Mouse (Mus musculus): Measurements from ENCODE around the gene Lrrc3c. TPM values are rescaled to one million over a fixed set of nuclear protein-coding genes. Genes with fewer than 3 reads are reported as not detected.

The Lrrc3c gene
- polyA plus RNA-seq, 1 experiment from 2014 or later: not detected

- H3K4me1 ChIP-seq: peaks cover 12% of the 10 kb centered on the region
- no peak overlapping the region for H3K4me3 ChIP-seq
- H3K9ac ChIP-seq (replicated peaks): no peak overlapping the region
- H3K4me2 ChIP-seq (replicated peaks): no peak overlapping the region
- H3K9me3 ChIP-seq: no peaks in the 10 kb centered on the region
- no peak for ATAC-seq (replicated peaks)
- H3K27me3 ChIP-seq: no peaks in the 10 kb centered on the region
- WGBS: 64% methylated on average over 16 of the region's 16 CpGs
- peaks cover 25% of the 10 kb centered on the region for H3K36me3 ChIP-seq
- no peak overlapping the region for H3K27ac ChIP-seq (replicated peaks)
Observed at GRCm38 (mm10) chr11:98580301-98581121, 17.6 kb upstream of the Lrrc3c start.

- H3K4me3 ChIP-seq: no peak overlapping the region
- 66% methylated on average over 17 of the region's 17 CpGs for WGBS
- no peak overlapping the region for H3K27ac ChIP-seq (replicated peaks)
- H3K36me3 ChIP-seq: peaks cover 25% of the 10 kb centered on the region
- peaks cover 22% of the 10 kb centered on the region for H3K4me1 ChIP-seq
- H3K27me3 ChIP-seq: no peaks in the 10 kb centered on the region
- H3K9me3 ChIP-seq: no peaks in the 10 kb centered on the region
- no peak for ATAC-seq (replicated peaks)
- H3K9ac ChIP-seq (replicated peaks): no peak overlapping the region
- H3K4me2 ChIP-seq (replicated peaks): no peak overlapping the region
Observed at GRCm38 (mm10) chr11:98581286-98582029, 16.6 kb upstream of the Lrrc3c start.

GRCm38 (mm10) chr11:98582030-98582388 is 16.1 kb upstream of the Lrrc3c start:
- H3K36me3 ChIP-seq: peaks cover 25% of the 10 kb centered on the region
- H3K27me3 ChIP-seq: no peaks in the 10 kb centered on the region
- no peak overlapping the region for H3K4me3 ChIP-seq
- H3K4me1 ChIP-seq: peaks cover 24% of the 10 kb centered on the region
- H3K27ac ChIP-seq (replicated peaks): no peak overlapping the region
- WGBS: 85% methylated on average over 8 of the region's 8 CpGs
- H3K9me3 ChIP-seq: no peaks in the 10 kb centered on the region
- no peak for ATAC-seq (replicated peaks)
- H3K9ac ChIP-seq (replicated peaks): no peak overlapping the region
- no peak overlapping the region for H3K4me2 ChIP-seq (replicated peaks)

- Histone ChIP-seq H3K4me1 (peaks cover 29% of the 10 kb centered on the region), H3K4me3 (no peak overlapping the region), H3K27me3 (no peaks in the 10 kb centered on the region), H3K27ac (replicated peaks) (no peak overlapping the region), H3K36me3 (peaks cover 25% of the 10 kb centered on the region), H3K9ac (replicated peaks) (no peak overlapping the region), H3K9me3 (no peaks in the 10 kb centered on the region), H3K4me2 (replicated peaks) (no peak overlapping the region)
- no peak for ATAC-seq (replicated peaks)
- WGBS: 90% methylated on average over 12 of the region's 12 CpGs
Observed at GRCm38 (mm10) chr11:98582551-98583264, 15.4 kb upstream of the Lrrc3c start.

GRCm38 (mm10) chr11:98583265-98583552 is 14.9 kb upstream of the Lrrc3c start:
- Histone ChIP-seq H3K4me3 (no peak overlapping the region), H3K27me3 (no peaks in the 10 kb centered on the region), H3K4me1 (peaks cover 34% of the 10 kb centered on the region), H3K36me3 (peaks cover 25% of the 10 kb centered on the region), H3K9me3 (no peaks in the 10 kb centered on the region), H3K9ac (replicated peaks) (no peak overlapping the region), H3K4me2 (replicated peaks) (no peak overlapping the region), H3K27ac (replicated peaks) (no peak overlapping the region)
- WGBS: 89% methylated on average over 3 of the region's 3 CpGs
- ATAC-seq (replicated peaks): no peak

GRCm38 (mm10) chr11:98583571-98583970 is 14.5 kb upstream of the Lrrc3c start:
- no peak overlapping the region for H3K27ac ChIP-seq (replicated peaks)
- H3K4me3 ChIP-seq: no peak overlapping the region
- H3K27me3 ChIP-seq: no peaks in the 10 kb centered on the region
- no peak overlapping the region for H3K9ac ChIP-seq (replicated peaks)
- H3K4me1 ChIP-seq: peaks cover 37% of the 10 kb centered on the region
- H3K4me2 ChIP-seq (replicated peaks): no peak overlapping the region
- 43% methylated on average over 3 of the region's 3 CpGs for WGBS
- no peak for ATAC-seq (replicated peaks)
- peaks cover 25% of the 10 kb centered on the region for H3K36me3 ChIP-seq
- no peaks in the 10 kb centered on the region for H3K9me3 ChIP-seq

- H3K9ac ChIP-seq (replicated peaks): no peak overlapping the region
- H3K4me3 ChIP-seq: no peak overlapping the region
- H3K4me2 ChIP-seq (replicated peaks): no peak overlapping the region
- H3K27me3 ChIP-seq: no peaks in the 10 kb centered on the region
- peaks cover 25% of the 10 kb centered on the region for H3K36me3 ChIP-seq
- no peak overlapping the region for H3K27ac ChIP-seq (replicated peaks)
- ATAC-seq (replicated peaks): no peak
- no peaks in the 10 kb centered on the region for H3K9me3 ChIP-seq
- 87% methylated on average over 1 of the region's 1 CpGs for WGBS
- H3K4me1 ChIP-seq: peaks cover 40% of the 10 kb centered on the region
Observed at GRCm38 (mm10) chr11:98584146-98584545, 13.9 kb upstream of the Lrrc3c start.

GRCm38 (mm10) chr11:98584629-98585177 is 13.4 kb upstream of the Lrrc3c start:
- ATAC-seq (replicated peaks): no peak
- H3K36me3 ChIP-seq: peaks cover 25% of the 10 kb centered on the region
- no peaks in the 10 kb centered on the region for H3K9me3 ChIP-seq
- no peak overlapping the region for H3K4me2 ChIP-seq (replicated peaks)
- no peak overlapping the region for H3K9ac ChIP-seq (replicated peaks)
- H3K27ac ChIP-seq (replicated peaks): no peak overlapping the region
- no peaks in the 10 kb centered on the region for H3K27me3 ChIP-seq
- peaks cover 40% of the 10 kb centered on the region for H3K4me1 ChIP-seq
- no peak overlapping the region for H3K4me3 ChIP-seq
- 94% methylated on average over 6 of the region's 6 CpGs for WGBS

- H3K9me3 ChIP-seq: no peaks in the 10 kb centered on the region
- ATAC-seq (replicated peaks): peak; percentile 51
- peaks cover 17% of the 10 kb centered on the region for H3K36me3 ChIP-seq
- H3K27ac ChIP-seq (replicated peaks): peak overlapping the region; percentile 85
- H3K4me2 ChIP-seq (replicated peaks): peak overlapping the region; percentile 88
- peak overlapping the region; percentile 95 for H3K9ac ChIP-seq (replicated peaks)
- peaks cover 40% of the 10 kb centered on the region for H3K4me1 ChIP-seq
- whole genome bisulfite sequencing: under 1% methylated on average over 22 of the region's 22 CpGs
- H3K27me3 ChIP-seq: no peaks in the 10 kb centered on the region
- peak overlapping the region; percentile 92 for H3K4me3 ChIP-seq
Observed at GRCm38 (mm10) chr11:98586087-98586891, 11.8 kb upstream of the Lrrc3c start.

GRCm38 (mm10) chr11:98586892-98587563 is 11.1 kb upstream of the Lrrc3c start, which contains the start of gene Ormdl3:
TSS of gene Ormdl3 (minus strand) at chr11:98587368.
- peak; percentile 97 for ATAC-seq (replicated peaks)
- H3K4me2 ChIP-seq (replicated peaks): peak within 1 kb of the TSS; percentile 88
- H3K4me1 ChIP-seq: peaks cover 40% of the 10 kb centered on the region
- H3K27me3 ChIP-seq: no peaks in the 10 kb centered on the region
- peak within 1 kb of the TSS; percentile 92 for H3K4me3 ChIP-seq
- H3K9ac ChIP-seq (replicated peaks): peak within 1 kb of the TSS; percentile 95
- H3K36me3 ChIP-seq: peaks cover 13% of the 10 kb centered on the region
- 0% methylated on average over 49 of the region's 49 CpGs for WGBS
- H3K27ac ChIP-seq (replicated peaks): peak within 1 kb of the TSS; percentile 85
- H3K9me3 ChIP-seq: no peaks in the 10 kb centered on the region
